Mouse (Mus musculus): ENCODE measurements around the gene Fam131a. TPM values are rescaled to one million over a fixed set of nuclear protein-coding genes. Genes with fewer than 3 reads are reported as not detected.

The Fam131a gene
- total and polyA plus RNA-seq, 3 experiments = 0.67 to 1.3 (median 0.77) TPM

GRCm38 (mm10) chr16:20725321-20725720 lies 32.3 kb downstream of the Fam131a start:
- no peaks in the 10 kb centered on the region for H3K79me2 ChIP-seq (replicated peaks; ENCODE audit: control insufficient read depth, extremely low read depth, insufficient read depth, poor library complexity, severe bottlenecking)
- H3K4me2 ChIP-seq (ENCODE audit: insufficient read depth, low read depth, poor library complexity, severe bottlenecking) = no peak overlapping the region
- H3K27me3 ChIP-seq (replicated peaks) = peaks cover 10% of the 10 kb centered on the region
- H3K27ac ChIP-seq (ENCODE audit: insufficient read depth, low read depth) = no peak overlapping the region
- no peak overlapping the region for H3K9ac ChIP-seq (ENCODE audit: insufficient read depth, low read depth)
- H3K4me1 ChIP-seq (ENCODE audit: control insufficient read depth in 1 of 2, insufficient read depth in 2 of 2) = peaks cover 0 to 7% of the 10 kb centered on the region in 2 experiments; a peak in 2 of 4 replicates
- no peak for DNase-seq (ENCODE audit: extremely low read depth)
- peaks cover 17 to 32% of the 10 kb centered on the region in 2 experiments for H3K36me3 ChIP-seq (replicated peaks in 1 of 2; ENCODE audit: control insufficient read depth in 1 of 2, insufficient read depth in 1 of 2, low read length in 1 of 2)
- in situ Hi-C loops (cut with MboI; ENCODE audit: low pct_ligation_motif_present, low pct_unique_long_range_greater_than_20kb, low sequenced_read_pairs) = loop anchor here (10.0 kb wide), 1 partner anchor 459 kb away; no protein-coding TSS in a partner anchor
- TF ChIP-seq PAX5 (IDR thresholded peaks at IDR 0.05; ENCODE audit: low read length) (no peak), RCOR1 (conservative IDR thresholded peaks at IDR 0.05; ENCODE audit: low read depth, low read length) (no peak), ZKSCAN1 (IDR thresholded peaks at IDR 0.05; ENCODE audit: borderline replicate concordance, low read depth, low read length) (no peak), JUN (IDR thresholded peaks at IDR 0.05; ENCODE audit: insufficient read depth, low read depth, low read length) (no peak), SMC3 (IDR thresholded peaks at IDR 0.05; ENCODE audit: low read depth, low read length) (no peak), ETS1 (conservative IDR thresholded peaks at IDR 0.05; ENCODE audit: low read depth, low read length) (no peak), E2F4 (IDR thresholded peaks at IDR 0.05; ENCODE audit: insufficient replicate concordance, low read depth, low read length) (no peak), TCF12 (IDR thresholded peaks at IDR 0.05; ENCODE audit: low read depth, low read length) (no peak), USF2 (conservative IDR thresholded peaks at IDR 0.05; ENCODE audit: low read depth, low read length) (no peak), BHLHE40 (IDR thresholded peaks at IDR 0.05; ENCODE audit: low read depth, low read length) (no peak), NRF1 (IDR thresholded peaks at IDR 0.05; ENCODE audit: low read depth, low read length) (no peak), ELF1 (IDR thresholded peaks at IDR 0.05; ENCODE audit: low read depth, low read length) (no peak), USF1 (IDR thresholded peaks at IDR 0.05; ENCODE audit: low read depth, low read length) (no peak), MAX (IDR thresholded peaks at IDR 0.05; ENCODE audit: low read length) (no peak), KAT2A (IDR thresholded peaks at IDR 0.05; ENCODE audit: insufficient replicate concordance, low read length) (no peak), IRF4 (IDR thresholded peaks at IDR 0.05; ENCODE audit: low read depth, low read length) (no peak)
- H3K9me3 ChIP-seq (replicated peaks; ENCODE audit: low read length) = no peaks in the 10 kb centered on the region
- no peak overlapping the region for H3K4me3 ChIP-seq (replicated peaks in 1 of 3; ENCODE audit: low read depth in 2 of 3, low read length in 2 of 3, poor library complexity in 1 of 3)
- dilution Hi-C loops (cut with MboI; ENCODE audit: extremely low pct_ligation_motif_present, extremely low pct_unique_long_range_greater_than_20kb, low sequenced_read_pairs) = no loop called here

GRCm38 (mm10) chr16:20725750-20726149 lies 32.7 kb downstream of the Fam131a start:
- Histone ChIP-seq H3K4me2 (ENCODE audit: insufficient read depth, low read depth, poor library complexity, severe bottlenecking) (no peak overlapping the region), H3K9me3 (replicated peaks; ENCODE audit: low read length) (no peaks in the 10 kb centered on the region), H3K79me2 (replicated peaks; ENCODE audit: control insufficient read depth, extremely low read depth, insufficient read depth, poor library complexity, severe bottlenecking) (no peaks in the 10 kb centered on the region), H3K27me3 (replicated peaks) (peaks cover 11% of the 10 kb centered on the region), H3K36me3 (replicated peaks in 1 of 2; ENCODE audit: control insufficient read depth in 1 of 2, insufficient read depth in 1 of 2, low read length in 1 of 2) (peaks cover 14 to 27% of the 10 kb centered on the region in 2 experiments), H3K4me3 (replicated peaks in 1 of 3; ENCODE audit: low read depth in 2 of 3, low read length in 2 of 3, poor library complexity in 1 of 3) (no peak overlapping the region), H3K9ac (ENCODE audit: insufficient read depth, low read depth) (no peak overlapping the region), H3K4me1 (ENCODE audit: control insufficient read depth in 1 of 2, insufficient read depth in 2 of 2) (peaks cover 0 to 11% of the 10 kb centered on the region in 2 experiments; a peak in 2 of 4 replicates), H3K27ac (ENCODE audit: insufficient read depth, low read depth) (no peak overlapping the region)
- TF ChIP-seq ZMIZ1 (IDR thresholded peaks at IDR 0.05; ENCODE audit: low read depth, low read length) = no peak
- TF ChIP-seq RAD21 (IDR thresholded peaks at IDR 0.05; ENCODE audit: low read depth, low read length) = no peak
- no peak for TF ChIP-seq SMC3 (IDR thresholded peaks at IDR 0.05; ENCODE audit: low read depth, low read length)
- TF ChIP-seq IRF4 (IDR thresholded peaks at IDR 0.05; ENCODE audit: low read depth, low read length) = no peak
- no peak for TF ChIP-seq UBTF (IDR thresholded peaks at IDR 0.05; ENCODE audit: low read depth, low read length)
- no peak for DNase-seq (ENCODE audit: extremely low read depth)
- in situ Hi-C loops (cut with MboI; ENCODE audit: low pct_ligation_motif_present, low pct_unique_long_range_greater_than_20kb, low sequenced_read_pairs) (loop anchor here (10.0 kb wide), 1 partner anchor 459 kb away; no protein-coding TSS in a partner anchor), dilution Hi-C loops (cut with MboI; ENCODE audit: extremely low pct_ligation_motif_present, extremely low pct_unique_long_range_greater_than_20kb, low sequenced_read_pairs) (no loop called here)
